Mouse (Mus musculus) mouse embryonic stem cell (cell line): ENCODE data around the gene Tcl1b4.

Experiments
- in situ Hi-C, 2 experiments: fragments of 300-500 bp; cut with MboI; formaldehyde crosslinking; loops; 1 replicate in 1 of 2; 3 replicates in 1 of 2; pipeline ENCODE4 v1.14.3; 2019 to 2020; ENCODE audit warnings: low sequenced_read_pairs in 2 of 2, low pct_unique_long_range_greater_than_20kb in 1 of 2, mixed read lengths in 1 of 2; ENCODE audit not compliant: unreplicated experiment in 1 of 2

The Tcl1b4 gene

DNA sequence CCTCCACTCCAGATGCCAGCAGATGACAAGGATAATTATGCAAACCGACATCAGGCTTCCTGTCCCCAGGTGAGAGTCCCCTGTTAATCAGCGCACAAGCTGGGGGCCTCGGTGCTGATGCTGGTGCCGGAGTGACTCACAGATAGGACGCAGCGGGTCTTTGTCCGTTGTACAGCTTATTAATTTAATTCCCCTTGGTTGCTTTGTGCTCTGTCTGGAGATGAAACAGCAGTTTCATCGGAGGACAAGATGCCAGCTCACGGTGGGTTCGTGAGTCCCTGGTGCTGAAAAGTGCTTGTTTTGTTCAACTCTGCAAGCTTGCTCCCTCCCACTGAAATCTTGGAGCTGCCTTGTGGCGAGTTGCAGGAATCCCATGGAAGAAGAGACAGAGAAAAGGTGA, 32.6 kb downstream of the Tcl1b4 start:
- in situ Hi-C loops: no loop called here

DNA sequence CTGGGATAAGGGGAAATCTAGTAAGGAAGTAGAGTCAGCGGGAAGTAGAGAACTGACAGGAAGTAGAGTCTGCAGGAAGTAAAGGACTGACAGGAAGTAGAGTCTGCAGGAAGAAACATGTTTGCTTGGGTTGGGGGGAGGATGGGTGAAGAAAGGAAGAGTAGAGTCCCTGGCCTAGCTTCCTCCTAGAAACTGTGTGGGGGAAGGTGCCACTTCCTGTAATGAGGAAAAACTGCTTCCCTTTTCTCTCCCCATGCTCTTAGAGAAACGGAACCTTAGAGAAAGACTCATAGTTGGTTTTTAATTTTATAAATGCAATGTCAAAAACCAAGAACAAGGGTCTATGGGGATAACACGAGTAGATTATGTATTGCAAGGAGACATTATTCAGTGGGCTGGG, 33.3 kb downstream of the Tcl1b4 start:
- in situ Hi-C loops: no loop called here

DNA sequence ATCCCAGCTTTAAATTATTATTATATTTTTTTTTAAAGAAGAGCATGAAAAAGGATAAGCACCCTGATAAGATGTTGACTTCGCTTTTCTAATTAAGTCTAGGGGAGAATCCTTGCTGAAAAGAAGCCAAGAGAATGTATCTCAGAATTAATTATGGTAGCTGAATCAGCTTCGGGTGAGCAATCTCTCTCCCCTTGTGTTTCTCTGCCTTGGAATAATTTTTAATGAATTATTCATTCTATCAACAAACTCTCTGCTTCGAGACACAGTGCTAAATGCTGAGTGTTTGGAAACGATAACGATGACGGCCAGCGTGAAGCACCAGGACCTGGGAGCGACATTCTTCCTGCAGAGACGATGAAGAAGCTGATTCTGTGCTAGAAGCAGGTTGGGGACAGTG, 37.3 kb downstream of the Tcl1b4 start:
- in situ Hi-C loops: no loop called here

DNA sequence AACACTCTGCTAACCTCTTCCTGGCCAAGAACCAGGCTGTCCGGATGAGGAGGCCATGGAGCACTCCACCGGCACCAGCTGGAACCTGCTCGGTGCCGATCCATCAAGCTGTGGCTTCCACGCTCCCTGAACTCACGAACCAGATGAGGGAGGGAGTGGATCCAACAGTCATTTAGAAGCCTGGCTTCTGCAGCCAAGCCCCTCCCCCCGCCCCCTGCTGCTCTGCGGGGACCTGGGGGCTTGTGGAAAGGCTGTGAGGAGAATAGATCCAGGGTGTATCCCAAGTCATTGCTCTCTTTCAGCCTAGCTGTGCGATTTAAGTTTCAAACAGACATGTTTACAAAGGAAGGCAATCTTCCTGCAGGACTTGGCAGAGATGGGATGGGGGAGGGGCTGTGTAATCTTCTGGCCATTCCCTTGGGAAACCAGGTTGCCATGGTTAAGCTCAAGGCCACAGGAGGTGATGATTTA, 47.0 kb downstream of the Tcl1b4 start:
- in situ Hi-C loops: no loop called here

DNA sequence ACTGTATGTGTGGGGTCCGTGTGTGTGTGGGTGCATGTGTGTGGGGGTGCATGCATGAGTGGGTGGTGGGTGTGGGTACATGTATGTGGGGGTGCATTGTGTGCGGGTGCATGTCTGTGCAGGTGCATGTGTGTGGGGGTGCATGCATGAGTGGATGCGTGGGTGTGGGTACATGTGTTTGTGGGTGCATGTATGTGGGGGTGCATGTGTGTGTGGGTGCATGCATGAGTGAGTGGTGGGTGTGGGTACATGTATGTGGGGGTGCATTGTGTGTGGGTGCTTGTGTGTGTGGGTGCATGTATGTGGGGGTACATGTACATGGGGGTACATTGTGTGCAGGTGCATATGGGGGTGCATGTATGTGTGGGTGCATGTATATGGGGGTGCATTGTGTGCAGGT, 52.0 kb downstream of the Tcl1b4 start:
- in situ Hi-C loops: no loop called here
